Mouse (Mus musculus): ENCODE results near the gene Sphk2.

Gene Sphk2

GRCm38 (mm10) chr7:45709677-45710355, 8.0 kb downstream of the Sphk2 start:
- no peak for DNase-seq

GRCm38 (mm10) chr7:45709036-45709435, 8.8 kb downstream of the Sphk2 start:
- DNase-seq, result peak; percentile 20

- DNase-seq, result peak; percentile 43
Measured at GRCm38 (mm10) chr7:45708221-45708761, 9.5 kb downstream of the Sphk2 start.

- DNase-seq, result peak; percentile 99
Measured at GRCm38 (mm10) chr7:45707375-45707967, 10.3 kb downstream of the Sphk2 start.

GRCm38 (mm10) chr7:45706721-45707241, 11.0 kb downstream of the Sphk2 start:
- peak; percentile 93 for DNase-seq

GRCm38 (mm10) chr7:45705873-45706281, 11.9 kb downstream of the Sphk2 start:
- peak; percentile 93 for DNase-seq

GRCm38 (mm10) chr7:45705443-45705864, 12.3 kb downstream of the Sphk2 start:
- DNase-seq, result peak; percentile 47

GRCm38 (mm10) chr7:45704730-45705442, 12.9 kb downstream of the Sphk2 start, which contains the start of gene Dbp:
Dbp (plus strand) TSS chr7:45705088.
- DNase-seq, result peak; percentile 100

GRCm38 (mm10) chr7:45704046-45704559, 13.7 kb downstream of the Sphk2 start:
- DNase-seq, result peak; percentile 80

- DNase-seq, result no peak
Measured at GRCm38 (mm10) chr7:45703521-45704033, 14.2 kb downstream of the Sphk2 start.

GRCm38 (mm10) chr7:45702809-45703520, 14.8 kb downstream of the Sphk2 start:
- DNase-seq, result no peak

GRCm38 (mm10) chr7:45702316-45702715, 15.5 kb downstream of the Sphk2 start:
- DNase-seq, result no peak

GRCm38 (mm10) chr7:45701607-45702006, 16.2 kb downstream of the Sphk2 start:
- no peak for DNase-seq

- no peak for DNase-seq
Measured at GRCm38 (mm10) chr7:45701072-45701471, 16.7 kb downstream of the Sphk2 start.

- DNase-seq, result peak; percentile 88
Measured at GRCm38 (mm10) chr7:45700301-45701015, 17.3 kb downstream of the Sphk2 start.

GRCm38 (mm10) chr7:45699523-45700141, 18.2 kb downstream of the Sphk2 start, which contains the start of gene Car11:
Car11 (plus strand) TSS chr7:45699843.
- DNase-seq, result no peak

- no peak for DNase-seq
Measured at GRCm38 (mm10) chr7:45697894-45698293, 19.9 kb downstream of the Sphk2 start.

- DNase-seq, result no peak
Measured at GRCm38 (mm10) chr7:45695098-45695497, 22.7 kb downstream of the Sphk2 start.

GRCm38 (mm10) chr7:45693921-45694591, 23.7 kb downstream of the Sphk2 start, which contains the start of gene Sec1:
Sec1 (minus strand) TSS chr7:45694402.
- no peak for DNase-seq

- no peak for DNase-seq
Measured at GRCm38 (mm10) chr7:45692364-45692763, 25.4 kb downstream of the Sphk2 start.
